Mouse (Mus musculus) liver, embryonic 14.5 days (tissue): ENCODE results near the gene F2rl1.

Experiments used
- CTCF ChIP-seq: IDR thresholded peaks from 2 replicates; pipeline ENCODE4 v1.5.1; 2016; ENCODE audit warnings: antibody characterized with exemption, low read depth, control low read depth
- EP300 ChIP-seq: IDR thresholded peaks from 2 replicates; pipeline ENCODE4 v1.6.1; 2016; ENCODE audit warnings: antibody characterized with exemption, low read depth

GRCm38 (mm10) chr13:95521029-95521428 is 4.0 kb downstream of the F2rl1 start:
- TF ChIP-seq CTCF, result no peak
- no peak for TF ChIP-seq EP300
